Mouse (Mus musculus): ENCODE measurements around the gene Rpap2.
A peak's percentile ranks its signal among the peaks of the same experiment; 100 is the strongest.

Rpap2 gene

DNA sequence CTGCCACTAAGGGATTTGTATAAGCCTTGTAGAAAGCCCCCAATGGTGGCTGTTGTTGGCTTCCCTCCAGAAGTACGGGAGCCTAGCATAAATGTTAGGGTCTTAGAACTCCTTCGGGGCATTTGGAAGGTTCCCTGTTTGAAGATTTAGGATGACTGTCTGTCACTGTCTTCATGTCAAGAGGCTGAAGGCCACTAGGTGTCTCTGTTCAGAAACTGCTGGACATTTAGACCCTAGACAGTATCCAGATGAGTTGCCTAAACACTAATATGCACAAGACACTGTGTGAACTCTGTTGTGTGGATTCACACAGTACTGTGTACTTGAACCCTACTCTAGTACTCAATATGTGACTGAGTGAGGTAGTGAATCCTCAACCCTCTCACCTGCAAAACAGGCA is 87.2 kb downstream of the Rpap2 start:
- no peak for DNase-seq (ENCODE audit: extremely low spot score, low read depth, low spot score)

GRCm38 (mm10) chr5:107687161-107687560 is 90.0 kb downstream of the Rpap2 start:
- no peak for DNase-seq (ENCODE audit: extremely low spot score, low read depth, low spot score)

DNA sequence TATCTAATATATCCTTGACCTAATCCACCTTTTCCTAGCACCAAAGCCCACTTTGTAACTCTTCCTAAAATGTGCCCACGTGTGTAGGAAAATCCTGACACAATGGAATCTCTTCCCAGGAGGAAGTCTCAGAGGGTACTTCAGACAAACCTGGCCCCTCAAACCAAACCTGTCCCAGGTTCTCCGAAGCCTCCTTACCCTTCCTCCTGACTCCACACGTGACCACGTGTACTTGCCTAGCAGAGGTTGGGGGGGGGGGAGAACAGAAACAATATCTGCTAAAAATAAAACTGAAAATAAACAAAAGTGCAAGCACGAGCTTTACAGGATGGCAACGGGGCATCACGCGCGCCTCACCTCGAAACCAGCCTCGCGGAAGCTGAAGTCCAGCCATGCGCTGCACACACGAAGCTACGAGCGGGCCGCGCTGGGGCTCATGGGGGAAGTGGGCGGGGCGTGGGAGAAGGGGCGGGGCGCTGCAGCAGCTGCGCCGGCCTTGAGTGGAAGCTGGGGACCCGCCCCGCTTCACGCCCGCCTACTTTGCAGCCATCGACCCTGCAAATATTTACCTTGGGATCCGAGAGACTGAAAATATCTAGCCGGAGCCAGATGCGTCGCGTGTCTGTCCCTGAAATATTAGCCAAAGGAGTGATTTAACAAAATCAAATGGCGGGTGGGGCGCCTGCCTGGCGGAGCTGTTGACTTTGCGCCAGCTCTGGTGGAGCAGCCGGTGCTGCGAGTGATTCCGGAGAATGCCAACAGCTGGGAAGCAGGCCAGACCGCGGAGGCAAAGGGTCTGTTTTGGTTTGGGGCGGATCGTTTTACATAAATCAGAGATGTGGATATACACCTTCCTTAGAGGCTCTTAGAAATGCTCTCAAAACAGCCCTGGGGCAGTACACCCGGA is 90.7 kb downstream of the Rpap2 start:
- DNase-seq (ENCODE audit: extremely low spot score, low read depth, low spot score) = no peak

DNA sequence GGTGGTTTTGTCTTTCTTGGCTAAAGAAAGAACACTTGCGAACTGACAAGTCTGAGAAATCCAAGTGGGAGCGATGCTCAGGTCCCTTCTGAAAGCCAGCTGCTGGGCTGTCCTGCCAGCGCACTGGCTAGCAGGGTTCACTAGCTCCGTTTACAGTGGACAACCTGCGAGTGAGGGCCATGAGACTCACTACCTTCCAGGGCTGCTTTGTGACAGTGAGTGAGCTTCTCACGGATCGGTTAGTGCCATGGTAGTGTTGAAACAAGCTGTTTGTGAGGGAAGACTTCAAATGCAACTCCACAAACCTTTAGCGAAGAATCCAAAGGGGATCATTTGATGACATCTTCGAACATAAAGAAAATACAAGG is 91.3 kb downstream of the Rpap2 start:
- DNase-seq (ENCODE audit: extremely low spot score, low read depth, low spot score) = peak; percentile 18

- DNase-seq (ENCODE audit: extremely low spot score, low read depth, low spot score) = no peak
These were observed 97.8 kb downstream of the Rpap2 start for GRCm38 (mm10) chr5:107695019-107695418.

- DNase-seq (ENCODE audit: extremely low spot score, low read depth, low spot score) = no peak
These were observed 101.7 kb downstream of the Rpap2 start for GRCm38 (mm10) chr5:107698888-107699287.

DNA sequence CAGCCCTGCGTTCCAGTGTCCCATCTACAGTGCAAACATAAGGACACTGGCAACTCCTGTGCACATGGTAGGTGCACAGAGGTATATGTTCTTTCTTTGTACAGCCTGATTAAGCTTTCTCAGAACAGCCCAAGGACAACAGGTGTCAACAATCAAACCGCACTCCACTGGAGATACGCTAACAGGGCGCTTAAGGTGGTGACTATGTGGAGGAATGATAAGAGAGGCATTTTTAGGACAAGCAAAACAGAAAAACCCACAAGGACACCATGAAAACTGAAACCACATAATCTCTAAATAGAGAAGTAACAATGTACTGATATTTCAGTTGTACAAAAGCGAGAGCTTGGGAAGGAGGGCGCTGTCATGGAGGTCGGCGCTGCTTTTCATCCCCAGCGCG is 103.7 kb downstream of the Rpap2 start:
- no peak for DNase-seq (ENCODE audit: extremely low spot score, low read depth, low spot score)

DNA sequence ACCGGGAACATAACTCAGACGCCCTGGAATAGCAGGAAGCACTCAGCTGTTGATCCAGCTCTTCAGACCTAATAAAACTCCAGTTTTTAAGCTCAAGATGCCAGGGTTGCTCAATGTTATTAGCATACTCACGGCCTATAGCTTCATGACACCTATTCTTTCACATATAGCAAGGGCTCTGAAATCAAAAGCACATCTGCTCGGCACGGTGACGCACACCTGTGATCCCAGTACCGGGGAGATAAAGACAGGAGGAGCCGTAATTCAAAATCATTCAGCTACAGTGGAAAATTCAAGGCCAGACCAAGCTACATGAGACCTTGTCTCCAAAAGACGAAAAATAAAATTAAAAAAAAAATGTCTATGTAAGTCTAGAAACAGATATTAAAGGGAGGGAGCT is 104.5 kb downstream of the Rpap2 start:
- no peak for DNase-seq (ENCODE audit: extremely low spot score, low read depth, low spot score)

GRCm38 (mm10) chr5:107703207-107703763 is 106.1 kb downstream of the Rpap2 start:
- no peak for DNase-seq (ENCODE audit: extremely low spot score, low read depth, low spot score)

DNA sequence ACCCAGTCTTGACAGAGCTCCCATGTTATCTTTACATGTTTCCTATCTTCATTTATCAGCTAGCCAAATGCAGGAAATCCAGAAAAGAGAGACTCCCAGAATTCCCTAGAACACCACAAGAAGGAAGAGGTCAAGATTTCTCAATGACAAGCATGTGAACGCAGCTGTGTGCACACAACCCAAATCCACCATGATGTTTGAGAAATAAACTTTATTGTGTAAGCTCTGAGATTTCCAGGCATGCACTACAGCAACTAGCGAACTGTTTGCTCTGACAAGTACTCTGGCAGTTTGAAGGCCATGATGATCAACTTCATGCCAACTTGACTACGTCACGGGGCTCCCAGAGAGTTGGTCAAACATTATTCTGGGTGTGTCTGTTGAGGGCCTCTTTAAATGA is 108.6 kb downstream of the Rpap2 start:
- DNase-seq (ENCODE audit: extremely low spot score, low read depth, low spot score) = no peak

- no peak for DNase-seq (ENCODE audit: extremely low spot score, low read depth, low spot score)
These were observed 109.1 kb downstream of the Rpap2 start for GRCm38 (mm10) chr5:107706262-107706661.

DNA sequence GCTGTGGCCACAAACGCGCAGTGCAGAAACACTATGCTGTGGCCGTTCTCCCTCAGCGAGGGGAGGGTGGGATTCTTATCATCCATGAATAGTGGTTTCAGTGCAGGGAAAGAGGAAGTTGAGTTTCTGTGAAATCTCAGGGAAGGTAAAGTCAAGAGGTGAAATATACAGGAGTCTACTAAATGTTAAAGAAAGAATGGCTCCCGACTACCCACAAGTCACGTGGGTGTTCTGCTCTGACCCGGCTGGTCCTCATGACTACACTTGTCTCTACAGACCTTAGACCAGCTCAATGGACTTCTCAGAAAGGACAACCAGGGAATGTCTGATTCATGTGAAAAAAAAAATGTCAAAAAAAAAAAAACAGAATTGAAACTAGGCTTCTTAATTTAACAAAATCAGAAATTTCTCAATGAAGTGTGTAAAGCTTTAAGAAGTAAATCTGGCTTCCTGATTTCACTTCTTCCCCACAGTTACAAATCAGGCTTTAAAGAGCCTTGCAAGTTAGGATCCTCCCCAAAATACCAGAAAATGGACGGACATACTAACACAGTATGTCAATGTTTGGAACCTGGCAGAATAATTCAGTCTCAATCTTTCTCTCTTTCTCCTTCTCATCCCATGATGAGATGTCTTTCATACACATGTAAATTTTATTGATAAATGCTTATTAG is 111.1 kb downstream of the Rpap2 start:
- no peak for DNase-seq (ENCODE audit: extremely low spot score, low read depth, low spot score)

Data from hindlimb bud, embryonic 11.5 days (tissue).